Mouse (Mus musculus) hindbrain, embryonic 12.5 days (tissue): ENCODE measurements around the gene Ncstn. TPM values are rescaled to one million over a fixed set of nuclear protein-coding genes. Genes with fewer than 3 reads are reported as not detected.

Source experiments
- ATAC-seq: fragments of 200-750 bp; cut with Nextera tagmentation; 2 replicates; pipeline ENCODE4 v1.8.0; 2017; ENCODE audit warnings: moderate TSS enrichment; ENCODE audit not compliant: low FRiP score
- H3K27ac ChIP-seq: fragments of 300-500 bp; sonication (generic); 2 replicates; pipeline ENCODE4 v1.5.1; 2016; ENCODE audit warnings: mild to moderate bottlenecking
- H3K27me3 ChIP-seq: fragments of 300-500 bp; sonication (generic); 2 replicates; pipeline ENCODE4 v1.6.1; 2016; ENCODE audit warnings: mild to moderate bottlenecking
- H3K36me3 ChIP-seq: fragments of 300-500 bp; sonication (generic); 2 replicates; pipeline ENCODE4 v1.6.1; 2016; ENCODE audit warnings: mild to moderate bottlenecking
- H3K4me1 ChIP-seq: fragments of 300-500 bp; sonication (generic); 2 replicates; pipeline ENCODE4 v1.6.1; 2016
- H3K4me2 ChIP-seq: fragments of 300-500 bp; sonication (generic); replicated peaks from 2 replicates; pipeline ENCODE4 v1.6.1; 2016; ENCODE audit warnings: mild to moderate bottlenecking
- H3K4me3 ChIP-seq: fragments of 300-500 bp; sonication (generic); 2 replicates; pipeline ENCODE4 v1.5.1; 2016; ENCODE audit warnings: mild to moderate bottlenecking
- H3K9ac ChIP-seq: fragments of 300-500 bp; sonication (generic); 2 replicates; pipeline ENCODE4 v1.6.1; 2016; ENCODE audit warnings: mild to moderate bottlenecking, moderate library complexity
- H3K9me3 ChIP-seq: fragments of 300-500 bp; sonication (generic); replicated peaks from 2 replicates; pipeline ENCODE4 v1.6.1; 2016; ENCODE audit warnings: mild to moderate bottlenecking
- WGBS: fragments of 180-500 bp; shearing (Covaris S2); methylation state at CpG from one replicate; pipeline ENCODE4 v1.1.7; 2016; 5-methylcytosine and 5-hydroxymethylcytosine counted together
- polyA plus RNA-seq: library from polyadenylated mRNA; unstranded; fragments of >200 nt; fragmentation: Nextera tagmentation; extraction: Ambion mirVana; gene quantifications from 2 replicates; pipeline ENCODE4 v1.2.1, GENCODE M21; 2016

Ncstn gene
- polyA plus RNA-seq, 1 experiment from 2014 or later: 128 TPM

GRCm38 (mm10) chr1:172064613-172065141 lies 17.9 kb downstream of the Ncstn start:
- H3K27ac ChIP-seq: peak overlapping the region; percentile 69
- H3K9me3 ChIP-seq: no peaks in the 10 kb centered on the region
- H3K4me2 ChIP-seq: no peak overlapping the region
- ATAC-seq: peak; percentile 52; the same call in 1 of the 2 replicates
- 51% methylated on average over 13 of the region's 13 CpGs for WGBS
- no peak overlapping the region; the same call in 1 of the 2 replicates for H3K9ac ChIP-seq
- H3K36me3 ChIP-seq: peaks cover 53% of the 10 kb centered on the region
- peaks cover 34% of the 10 kb centered on the region for H3K4me1 ChIP-seq
- H3K4me3 ChIP-seq: no peak overlapping the region
- no peaks in the 10 kb centered on the region for H3K27me3 ChIP-seq

GRCm38 (mm10) chr1:172063291-172064023 lies 19.1 kb downstream of the Ncstn start:
- 55% methylated on average over 4 of the region's 4 CpGs for WGBS
- H3K4me2 ChIP-seq: no peak overlapping the region
- no peak overlapping the region for H3K9ac ChIP-seq
- H3K4me1 ChIP-seq: peaks cover 46% of the 10 kb centered on the region
- H3K9me3 ChIP-seq: no peaks in the 10 kb centered on the region
- H3K36me3 ChIP-seq: peaks cover 41% of the 10 kb centered on the region
- H3K27me3 ChIP-seq: no peaks in the 10 kb centered on the region
- H3K27ac ChIP-seq: peak overlapping the region; percentile 1; the same call in 1 of the 2 replicates
- no peak overlapping the region for H3K4me3 ChIP-seq
- no peak for ATAC-seq

GRCm38 (mm10) chr1:172062101-172062500 lies 20.5 kb downstream of the Ncstn start:
- peaks cover 59% of the 10 kb centered on the region for H3K4me1 ChIP-seq
- H3K9me3 ChIP-seq: no peaks in the 10 kb centered on the region
- H3K4me2 ChIP-seq: no peak overlapping the region
- H3K9ac ChIP-seq: no peak overlapping the region
- WGBS: 85% methylated on average over 2 of the region's 2 CpGs
- H3K4me3 ChIP-seq: no peak overlapping the region
- ATAC-seq: no peak
- H3K36me3 ChIP-seq: peaks cover 27% of the 10 kb centered on the region
- H3K27ac ChIP-seq: peak overlapping the region; percentile 91; the same call in 1 of the 2 replicates
- H3K27me3 ChIP-seq: no peaks in the 10 kb centered on the region

- Histone ChIP-seq H3K27ac (peak overlapping the region; percentile 91), H3K9ac (0 out of 2 replicates have a peak overlapping the region, but pooled peaks have one; percentile 4), H3K36me3 (peaks cover 18% of the 10 kb centered on the region), H3K4me2 (peak overlapping the region; percentile 19; the same call in 1 of the 2 replicates), H3K4me3 (no peak overlapping the region), H3K9me3 (no peaks in the 10 kb centered on the region), H3K4me1 (peaks cover 64% of the 10 kb centered on the region), H3K27me3 (no peaks in the 10 kb centered on the region)
- 23% methylated on average over 8 of the region's 8 CpGs for WGBS
- ATAC-seq: peak; percentile 55
Measured at GRCm38 (mm10) chr1:172061217-172061616, 21.4 kb downstream of the Ncstn start.

- 27% methylated on average over 4 of the region's 4 CpGs for WGBS
- H3K27ac ChIP-seq: peak overlapping the region; percentile 91
- peak; percentile 35 for ATAC-seq
- H3K9ac ChIP-seq: 0 out of 2 replicates have a peak overlapping the region, but pooled peaks have one; percentile 4
- H3K4me3 ChIP-seq: no peak overlapping the region
- no peaks in the 10 kb centered on the region for H3K27me3 ChIP-seq
- H3K9me3 ChIP-seq: no peaks in the 10 kb centered on the region
- peaks cover 15% of the 10 kb centered on the region for H3K36me3 ChIP-seq
- peak overlapping the region; percentile 19; the same call in 1 of the 2 replicates for H3K4me2 ChIP-seq
- H3K4me1 ChIP-seq: peaks cover 66% of the 10 kb centered on the region
Measured at GRCm38 (mm10) chr1:172060659-172061058, 21.9 kb downstream of the Ncstn start.

GRCm38 (mm10) chr1:172058874-172059273 lies 23.7 kb downstream of the Ncstn start:
- peak; percentile 17; the same call in 1 of the 2 replicates for ATAC-seq
- Histone ChIP-seq H3K27ac (peak overlapping the region; percentile 91), H3K9me3 (no peaks in the 10 kb centered on the region), H3K4me2 (no peak overlapping the region; the same call in 1 of the 2 replicates), H3K27me3 (0 out of 2 replicates have a peak, but pooled peaks cover under 1% of the 10 kb centered on the region), H3K36me3 (no peaks in the 10 kb centered on the region), H3K4me1 (peaks cover 63% of the 10 kb centered on the region), H3K9ac (no peak overlapping the region), H3K4me3 (no peak overlapping the region)
- 47% methylated on average over 7 of the region's 7 CpGs for WGBS

- Histone ChIP-seq H3K4me2 (peak overlapping the region; percentile 72), H3K27me3 (0 out of 2 replicates have a peak, but pooled peaks cover 2% of the 10 kb centered on the region), H3K9me3 (no peaks in the 10 kb centered on the region), H3K27ac (peak overlapping the region; percentile 91), H3K4me1 (peaks cover 69% of the 10 kb centered on the region), H3K4me3 (no peak overlapping the region), H3K36me3 (no peaks in the 10 kb centered on the region), H3K9ac (peak overlapping the region; percentile 45)
- 49% methylated on average over 6 of the region's 6 CpGs for WGBS
- ATAC-seq: peak; percentile 7; the same call in 1 of the 2 replicates
Measured at GRCm38 (mm10) chr1:172058321-172058720, 24.3 kb downstream of the Ncstn start.

GRCm38 (mm10) chr1:172057491-172057921 lies 25.1 kb downstream of the Ncstn start, which contains the start of gene Nhlh1:
TSS of gene Nhlh1 (minus strand) at chr1:172057573.
- H3K4me1 ChIP-seq: peaks cover 76% of the 10 kb centered on the region
- ATAC-seq: peak; percentile 83
- H3K4me2 ChIP-seq: peak within 1 kb of the TSS; percentile 72
- H3K27me3 ChIP-seq: peaks cover 6% of the 10 kb centered on the region; the same call in 1 of the 2 replicates
- H3K36me3 ChIP-seq: no peaks in the 10 kb centered on the region
- WGBS: 13% methylated on average over 2 of the region's 2 CpGs
- H3K4me3 ChIP-seq: peak within 1 kb of the TSS; percentile 39
- peak within 1 kb of the TSS; percentile 60 for H3K9ac ChIP-seq
- no peaks in the 10 kb centered on the region for H3K9me3 ChIP-seq
- H3K27ac ChIP-seq: peak within 1 kb of the TSS; percentile 91

- Histone ChIP-seq H3K9ac (peak overlapping the region; percentile 60), H3K36me3 (no peaks in the 10 kb centered on the region), H3K4me3 (peak overlapping the region; percentile 39), H3K27me3 (peaks cover 6% of the 10 kb centered on the region; the same call in 1 of the 2 replicates), H3K27ac (peak overlapping the region; percentile 46; the same call in 1 of the 2 replicates), H3K4me1 (peaks cover 73% of the 10 kb centered on the region), H3K4me2 (peak overlapping the region; percentile 72), H3K9me3 (no peaks in the 10 kb centered on the region)
- 65% methylated on average over 4 of the region's 4 CpGs for WGBS
- ATAC-seq: no peak
Measured at GRCm38 (mm10) chr1:172056251-172056650, 26.3 kb downstream of the Ncstn start.

- H3K4me3 ChIP-seq: peak overlapping the region; percentile 39
- H3K4me1 ChIP-seq: peaks cover 58% of the 10 kb centered on the region
- no peaks in the 10 kb centered on the region for H3K9me3 ChIP-seq
- no peaks in the 10 kb centered on the region for H3K36me3 ChIP-seq
- H3K9ac ChIP-seq: peak overlapping the region; percentile 64
- H3K4me2 ChIP-seq: peak overlapping the region; percentile 72
- no peak for ATAC-seq
- WGBS: 4% methylated on average over 42 of the region's 42 CpGs
- peak overlapping the region; percentile 40; the same call in 1 of the 2 replicates for H3K27ac ChIP-seq
- peaks cover 6% of the 10 kb centered on the region; the same call in 1 of the 2 replicates for H3K27me3 ChIP-seq
Measured at GRCm38 (mm10) chr1:172053541-172054440, 28.8 kb downstream of the Ncstn start.

- H3K36me3 ChIP-seq: no peaks in the 10 kb centered on the region
- H3K4me1 ChIP-seq: peaks cover 58% of the 10 kb centered on the region
- peak overlapping the region; percentile 64 for H3K9ac ChIP-seq
Measured at GRCm38 (mm10) chr1:172052766-172053279, 29.8 kb downstream of the Ncstn start.

More at GRCm38 (mm10) chr1:172052766-172053279, 29.8 kb downstream of the Ncstn start:
- ATAC-seq: no peak
- 8% methylated on average over 10 of the region's 10 CpGs for WGBS
- Histone ChIP-seq H3K27me3 (peaks cover 6% of the 10 kb centered on the region; the same call in 1 of the 2 replicates), H3K4me2 (peak overlapping the region; percentile 72), H3K27ac (peak overlapping the region; percentile 70), H3K4me3 (peak overlapping the region; percentile 39), H3K9me3 (no peaks in the 10 kb centered on the region)
